Mouse (Mus musculus): Measurements from ENCODE around the gene Gm6993. TPM values are rescaled to one million over a fixed set of nuclear protein-coding genes. Genes with fewer than 3 reads are reported as not detected.

Gm6993 gene
- polyA plus RNA-seq, 1 experiment from 2014 or later = not detected

Other genes with a start within 250 kb of the Gm6993 start
- 1.1 and 1.2 TPM in 2 replicates for gene Fam110c, start 166.9 kb upstream of the Gm6993 start, polyA plus RNA-seq (2015; fragmentation: Nextera tagmentation; extraction: Ambion mirVana)
- 68.5 and 70.9 TPM in 2 replicates for gene Lamb1, start 24.5 kb downstream of the Gm6993 start, polyA plus RNA-seq (2015; fragmentation: Nextera tagmentation; extraction: Ambion mirVana)
- gene Dld, start 110.7 kb downstream of the Gm6993 start, polyA plus RNA-seq (2015; fragmentation: Nextera tagmentation; extraction: Ambion mirVana) = 112 TPM in 2 replicates
- 0.12 and 0.13 TPM in 2 replicates for gene Slc26a3, start 150.1 kb downstream of the Gm6993 start, polyA plus RNA-seq (2015; fragmentation: Nextera tagmentation; extraction: Ambion mirVana)